Mouse (Mus musculus): ENCODE results near the gene Sh2b3. TPM values are rescaled to one million over a fixed set of nuclear protein-coding genes. Genes with fewer than 3 reads are reported as not detected.

Sh2b3 gene
- polyA plus RNA-seq, 1 experiment from 2014 or later = 12.7 TPM

DNA sequence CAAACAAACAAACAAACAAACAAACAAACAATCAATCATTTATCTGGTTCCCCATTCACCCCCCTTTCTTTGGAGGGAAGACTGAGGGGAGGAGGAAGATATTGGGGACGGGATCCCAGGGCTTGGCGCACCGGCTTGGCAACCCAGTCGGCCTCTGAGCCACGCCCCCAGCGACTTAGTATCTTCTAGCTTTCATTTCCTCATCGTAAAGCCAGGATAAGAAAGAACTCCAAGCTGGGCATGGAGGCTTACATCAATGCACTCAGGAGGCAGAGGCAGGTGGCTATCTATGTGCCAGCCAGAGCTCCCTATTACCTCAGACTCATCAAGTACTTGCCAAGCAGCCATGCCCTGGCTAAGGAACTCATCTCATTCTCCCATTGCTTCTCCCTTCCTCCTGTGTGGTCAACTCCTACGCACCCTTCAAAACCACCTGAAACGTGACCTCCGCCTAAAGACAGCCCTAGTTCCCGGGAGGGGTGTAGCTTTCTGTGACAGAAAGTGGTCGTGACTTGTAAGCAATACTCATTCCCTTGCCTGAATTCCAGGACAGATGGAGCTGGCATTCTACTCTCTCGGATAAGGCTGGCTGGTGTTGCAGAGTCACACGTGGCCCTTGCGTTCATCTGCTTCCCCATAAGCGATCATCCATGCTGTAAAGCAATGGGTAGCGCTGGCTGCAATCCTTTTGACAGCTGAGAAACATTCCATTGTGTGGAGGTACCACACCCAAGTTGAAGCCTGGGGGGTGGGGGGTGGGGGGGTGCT, 5.9 kb upstream of the Sh2b3 start:
- H3K9ac ChIP-seq (replicated peaks) = peak overlapping the region; percentile 64; the same call in 1 of the 2 replicates
- ATAC-seq (ENCODE audit: insufficient number of reproducible peaks, insufficient read depth, low FRiP score, low TSS enrichment, low read depth) = no peak
- peak overlapping the region; percentile 49 for H3K4me3 ChIP-seq (replicated peaks)
- no peaks in the 10 kb centered on the region for H3K36me3 ChIP-seq
- WGBS = 16% methylated on average over 17 of the region's 17 CpGs
- H3K27ac ChIP-seq = no peak overlapping the region
- H3K27me3 ChIP-seq = peaks cover 57% of the 10 kb centered on the region
- H3K4me1 ChIP-seq (replicated peaks) = peaks cover 19% of the 10 kb centered on the region
- peak overlapping the region; percentile 85 for H3K4me2 ChIP-seq
- H3K9me3 ChIP-seq = no peaks in the 10 kb centered on the region

DNA sequence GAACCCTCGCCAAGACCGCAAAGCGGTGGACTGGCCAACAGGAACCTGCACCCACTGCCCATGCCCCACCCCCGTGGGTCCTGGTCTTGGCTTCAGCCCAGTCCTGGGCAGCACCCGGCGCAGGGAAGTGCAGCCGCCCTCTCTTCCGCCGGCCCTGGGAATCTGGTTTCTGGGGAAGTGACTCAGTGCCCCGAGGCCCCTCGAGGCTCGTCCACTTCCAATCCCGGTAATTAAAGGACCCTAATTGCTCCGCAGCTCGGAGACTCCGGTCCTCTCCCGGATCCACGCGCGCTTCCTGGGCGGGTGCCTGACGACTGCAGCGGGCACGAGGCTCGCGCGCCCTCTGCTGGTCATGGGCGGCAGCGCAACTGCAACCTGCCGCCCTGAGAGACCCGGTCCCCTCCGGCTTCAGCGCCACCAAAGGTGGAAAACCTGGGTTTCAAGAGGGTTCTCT, 5.2 kb upstream of the Sh2b3 start:
- H3K9me3 ChIP-seq = no peaks in the 10 kb centered on the region
- WGBS = 1% methylated on average over 33 of the region's 33 CpGs
- no peak overlapping the region for H3K27ac ChIP-seq
- H3K27me3 ChIP-seq = peaks cover 63% of the 10 kb centered on the region
- peak overlapping the region; percentile 64 for H3K9ac ChIP-seq (replicated peaks)
- H3K4me2 ChIP-seq = peak overlapping the region; percentile 85
- no peaks in the 10 kb centered on the region for H3K36me3 ChIP-seq
- H3K4me3 ChIP-seq (replicated peaks) = peak overlapping the region; percentile 49
- peak; percentile 44; the same call in 1 of the 2 replicates for ATAC-seq (ENCODE audit: insufficient number of reproducible peaks, insufficient read depth, low FRiP score, low TSS enrichment, low read depth)
- H3K4me1 ChIP-seq (replicated peaks) = peaks cover 22% of the 10 kb centered on the region

DNA sequence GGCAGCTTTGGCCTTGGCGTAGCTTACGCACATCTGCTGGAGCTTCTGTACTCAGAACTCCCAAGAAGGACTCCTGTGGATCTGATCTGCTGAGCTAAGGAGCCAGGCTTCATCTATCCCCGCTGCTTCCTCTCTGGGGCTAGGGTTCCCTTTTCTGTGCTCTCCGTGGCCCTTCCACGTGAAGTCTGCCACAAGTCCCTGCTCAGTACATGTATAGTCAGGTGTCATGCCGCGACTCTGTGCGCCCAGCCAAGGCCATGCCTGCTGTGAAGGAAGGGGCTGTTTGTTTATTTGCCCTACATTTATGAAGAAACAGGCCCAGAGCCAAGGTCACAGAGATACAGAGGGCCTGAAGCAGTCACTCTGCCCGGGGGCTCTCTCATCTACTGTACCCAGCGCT, 4.5 kb upstream of the Sh2b3 start:
- Histone ChIP-seq H3K36me3 (no peaks in the 10 kb centered on the region), H3K27ac (no peak overlapping the region), H3K9ac (replicated peaks) (no peak overlapping the region), H3K4me3 (replicated peaks) (no peak overlapping the region), H3K9me3 (no peaks in the 10 kb centered on the region), H3K27me3 (peaks cover 70% of the 10 kb centered on the region), H3K4me1 (replicated peaks) (peaks cover 28% of the 10 kb centered on the region), H3K4me2 (peak overlapping the region; percentile 85; the same call in 1 of the 2 replicates)
- WGBS = 44% methylated on average over 10 of the region's 10 CpGs
- no peak for ATAC-seq (ENCODE audit: insufficient number of reproducible peaks, insufficient read depth, low FRiP score, low TSS enrichment, low read depth)

DNA sequence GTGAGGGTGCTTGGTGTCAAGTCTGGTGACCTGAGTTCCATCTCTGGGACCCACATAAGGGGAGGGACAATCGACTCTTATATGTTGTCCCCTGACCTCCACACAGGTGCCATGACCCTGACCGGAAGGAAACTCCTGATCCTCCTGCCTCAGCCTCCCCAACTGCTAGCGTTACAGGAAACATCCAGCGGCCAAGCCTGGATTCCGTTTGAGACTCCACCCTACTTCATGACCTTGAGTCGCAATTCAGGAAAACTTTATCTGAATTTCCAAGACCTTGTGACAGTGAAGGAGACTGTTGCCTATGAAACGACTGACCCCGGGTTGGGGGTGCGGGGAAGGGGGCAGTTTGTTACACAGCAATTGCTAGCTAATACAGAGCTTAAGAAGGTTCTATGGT, 4.1 kb upstream of the Sh2b3 start:
- ATAC-seq (ENCODE audit: insufficient number of reproducible peaks, insufficient read depth, low FRiP score, low TSS enrichment, low read depth) = no peak
- 92% methylated on average over 9 of the region's 9 CpGs for WGBS
- Histone ChIP-seq H3K4me3 (replicated peaks) (no peak overlapping the region), H3K27ac (no peak overlapping the region), H3K9me3 (no peaks in the 10 kb centered on the region), H3K9ac (replicated peaks) (no peak overlapping the region), H3K27me3 (peaks cover 71% of the 10 kb centered on the region), H3K4me1 (replicated peaks) (peaks cover 28% of the 10 kb centered on the region), H3K36me3 (no peaks in the 10 kb centered on the region), H3K4me2 (no peak overlapping the region)

DNA sequence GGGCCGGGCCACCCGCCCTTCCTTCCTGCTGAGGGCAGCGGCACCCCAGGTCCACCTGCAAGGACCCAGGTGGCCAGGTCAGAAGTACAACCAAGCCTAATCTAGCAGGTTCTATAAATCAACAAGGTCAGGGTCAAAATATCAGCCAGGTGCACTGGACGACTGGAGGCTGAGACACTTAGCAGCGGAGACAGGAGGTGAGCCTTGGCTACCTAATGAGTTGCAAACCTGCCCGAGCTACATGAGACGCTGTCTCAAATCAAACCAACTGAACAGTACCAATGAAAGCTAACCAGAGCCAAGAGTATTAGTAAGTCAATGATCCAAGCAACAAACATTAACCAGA, 1.7 kb upstream of the Sh2b3 start:
- Histone ChIP-seq H3K4me1 (replicated peaks) (peaks cover 46% of the 10 kb centered on the region), H3K9me3 (no peaks in the 10 kb centered on the region), H3K36me3 (no peaks in the 10 kb centered on the region), H3K4me2 (peak overlapping the region; percentile 95), H3K4me3 (replicated peaks) (peak overlapping the region; percentile 75), H3K9ac (replicated peaks) (peak overlapping the region; percentile 56; the same call in 1 of the 2 replicates), H3K27me3 (peaks cover 53% of the 10 kb centered on the region), H3K27ac (no peak overlapping the region)
- no peak for ATAC-seq (ENCODE audit: insufficient number of reproducible peaks, insufficient read depth, low FRiP score, low TSS enrichment, low read depth)
- 16% methylated on average over 7 of the region's 7 CpGs for WGBS

DNA sequence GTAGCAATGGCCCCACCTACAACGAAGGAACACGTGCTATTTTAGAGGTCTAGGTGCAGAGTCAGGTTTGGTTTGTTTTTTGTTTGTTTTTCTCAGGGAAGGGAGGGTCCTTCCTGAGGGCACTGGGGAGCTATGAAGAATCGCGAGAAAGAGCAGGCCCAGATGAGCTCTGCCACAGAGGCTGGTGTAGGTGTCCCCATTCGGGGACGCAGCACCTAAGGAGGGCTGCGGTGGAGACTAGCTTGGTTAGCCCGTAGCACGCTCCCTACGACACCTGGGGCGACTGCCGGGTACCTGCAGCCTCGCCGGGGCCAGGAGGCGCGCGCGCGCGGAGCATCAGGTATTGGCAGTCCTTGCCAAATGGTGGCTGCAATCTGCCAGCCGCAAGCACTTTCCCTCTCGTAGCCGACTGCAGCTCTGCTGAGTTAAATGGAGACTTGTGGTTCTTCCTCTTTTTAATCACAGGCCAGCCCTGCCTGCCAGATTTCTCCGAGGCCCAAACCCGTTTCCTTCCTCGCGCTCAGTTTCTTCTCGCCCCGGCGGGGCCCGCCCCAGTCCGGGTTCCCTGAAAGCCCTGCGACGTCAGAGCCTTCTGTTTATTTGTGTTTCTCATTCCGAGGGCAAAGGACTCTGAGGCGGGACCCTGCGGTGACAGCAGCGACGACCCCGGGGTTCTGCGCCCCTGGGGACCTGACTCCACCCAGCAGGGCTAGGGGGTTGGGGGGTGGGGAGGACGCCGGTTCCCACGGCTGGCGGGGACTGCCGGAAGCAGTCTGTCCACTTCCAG, 1.1 kb upstream of the Sh2b3 start:
- no peaks in the 10 kb centered on the region for H3K9me3 ChIP-seq
- no peaks in the 10 kb centered on the region for H3K36me3 ChIP-seq
- peak overlapping the region; percentile 75 for H3K4me3 ChIP-seq (replicated peaks)
- H3K9ac ChIP-seq (replicated peaks) = peak overlapping the region; percentile 56
- WGBS = 1% methylated on average over 46 of the region's 46 CpGs
- ATAC-seq (ENCODE audit: insufficient number of reproducible peaks, insufficient read depth, low FRiP score, low TSS enrichment, low read depth) = no peak
- H3K27me3 ChIP-seq = peaks cover 47% of the 10 kb centered on the region
- peaks cover 52% of the 10 kb centered on the region for H3K4me1 ChIP-seq (replicated peaks)
- peak overlapping the region; percentile 95 for H3K4me2 ChIP-seq
- no peak overlapping the region for H3K27ac ChIP-seq

DNA sequence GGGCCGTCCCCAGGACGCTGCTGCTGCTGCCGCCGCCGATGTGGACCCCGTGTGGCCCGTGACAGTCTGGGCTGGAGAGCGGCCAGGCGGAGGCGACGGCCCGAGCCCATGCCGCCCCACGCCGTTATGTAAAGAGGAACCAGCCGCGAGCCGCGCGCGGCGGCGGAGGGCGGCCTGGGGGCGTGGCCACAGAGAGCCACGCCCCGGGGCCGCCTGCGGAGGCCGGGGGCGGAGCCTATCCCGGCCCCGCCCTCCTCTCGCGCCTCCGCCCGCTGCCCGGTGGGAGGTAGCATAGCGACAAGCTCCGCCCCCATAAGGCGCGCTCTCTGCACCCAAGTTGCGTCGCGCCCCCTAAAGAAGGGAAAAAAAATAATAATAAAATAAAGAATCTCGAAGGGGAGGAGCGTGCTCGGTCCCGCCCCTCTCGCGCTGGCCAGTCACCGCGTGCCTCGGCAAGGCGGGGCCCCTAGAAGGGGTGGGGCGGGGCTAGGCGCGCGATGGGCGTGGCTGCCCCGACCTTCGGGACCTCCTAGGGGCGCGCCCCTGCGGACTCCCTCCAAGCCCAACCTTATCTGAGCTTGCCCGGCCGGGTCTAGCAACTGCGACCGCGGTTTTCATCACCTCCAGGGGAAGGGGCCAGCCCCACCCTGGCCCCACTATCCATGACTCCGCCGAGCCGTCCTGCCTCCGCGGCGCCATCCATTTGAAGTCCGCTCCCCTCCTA, 592 bp downstream of the Sh2b3 start:
- Histone ChIP-seq H3K9me3 (no peaks in the 10 kb centered on the region), H3K36me3 (no peaks in the 10 kb centered on the region), H3K4me3 (replicated peaks) (peak overlapping the region; percentile 75), H3K4me1 (replicated peaks) (peaks cover 57% of the 10 kb centered on the region), H3K4me2 (peak overlapping the region; percentile 95), H3K27ac (peak overlapping the region; percentile 64), H3K27me3 (peaks cover 33% of the 10 kb centered on the region), H3K9ac (replicated peaks) (peak overlapping the region; percentile 73)
- WGBS = under 1% methylated on average over 57 of the region's 77 CpGs
- ATAC-seq (ENCODE audit: insufficient number of reproducible peaks, insufficient read depth, low FRiP score, low TSS enrichment, low read depth) = peak; percentile 54

DNA sequence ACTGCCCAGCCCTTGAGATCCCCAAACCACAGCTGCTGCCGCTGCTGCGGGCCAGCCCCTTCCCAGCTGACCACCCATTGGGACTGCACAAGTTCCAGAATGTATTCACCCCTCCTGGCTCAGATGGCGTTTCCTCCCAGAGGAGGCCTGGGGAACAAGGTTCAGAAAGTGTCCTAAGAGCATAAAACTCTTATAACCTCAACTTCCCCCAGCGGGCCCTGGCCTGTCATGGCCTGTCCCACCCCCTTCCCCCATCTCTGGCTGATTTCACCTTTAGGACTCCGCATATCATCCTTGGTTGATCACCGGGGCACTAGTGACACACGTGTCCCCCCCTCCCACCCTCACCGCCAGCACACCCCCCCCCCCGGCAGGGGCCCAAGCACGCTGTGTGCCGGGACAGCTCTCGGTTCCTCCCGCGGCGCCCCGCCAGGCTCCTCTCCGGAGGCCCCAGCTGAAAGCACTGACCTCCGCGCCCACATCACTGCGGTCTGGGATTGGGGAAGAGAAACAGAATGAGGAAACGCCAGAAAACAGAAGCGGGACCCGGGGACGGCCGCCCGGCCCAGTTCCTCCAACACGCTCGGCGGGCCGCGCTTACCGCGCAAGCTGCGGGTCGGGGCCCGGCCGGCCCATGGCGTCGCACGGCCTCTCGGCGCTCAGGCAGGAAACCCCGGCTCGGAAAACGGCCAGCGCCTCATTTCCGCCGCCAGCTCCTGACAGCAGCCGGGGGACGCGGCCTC, 1.3 kb downstream of the Sh2b3 start:
- H3K9me3 ChIP-seq = no peaks in the 10 kb centered on the region
- H3K36me3 ChIP-seq = no peaks in the 10 kb centered on the region
- H3K27me3 ChIP-seq = peaks cover 30% of the 10 kb centered on the region
- H3K4me1 ChIP-seq (replicated peaks) = peaks cover 57% of the 10 kb centered on the region
- H3K27ac ChIP-seq = peak overlapping the region; percentile 64
- ATAC-seq (ENCODE audit: insufficient number of reproducible peaks, insufficient read depth, low FRiP score, low TSS enrichment, low read depth) = no peak
- H3K4me2 ChIP-seq = peak overlapping the region; percentile 95
- peak overlapping the region; percentile 73 for H3K9ac ChIP-seq (replicated peaks)
- under 1% methylated on average over 51 of the region's 51 CpGs for WGBS
- peak overlapping the region; percentile 75 for H3K4me3 ChIP-seq (replicated peaks)

DNA sequence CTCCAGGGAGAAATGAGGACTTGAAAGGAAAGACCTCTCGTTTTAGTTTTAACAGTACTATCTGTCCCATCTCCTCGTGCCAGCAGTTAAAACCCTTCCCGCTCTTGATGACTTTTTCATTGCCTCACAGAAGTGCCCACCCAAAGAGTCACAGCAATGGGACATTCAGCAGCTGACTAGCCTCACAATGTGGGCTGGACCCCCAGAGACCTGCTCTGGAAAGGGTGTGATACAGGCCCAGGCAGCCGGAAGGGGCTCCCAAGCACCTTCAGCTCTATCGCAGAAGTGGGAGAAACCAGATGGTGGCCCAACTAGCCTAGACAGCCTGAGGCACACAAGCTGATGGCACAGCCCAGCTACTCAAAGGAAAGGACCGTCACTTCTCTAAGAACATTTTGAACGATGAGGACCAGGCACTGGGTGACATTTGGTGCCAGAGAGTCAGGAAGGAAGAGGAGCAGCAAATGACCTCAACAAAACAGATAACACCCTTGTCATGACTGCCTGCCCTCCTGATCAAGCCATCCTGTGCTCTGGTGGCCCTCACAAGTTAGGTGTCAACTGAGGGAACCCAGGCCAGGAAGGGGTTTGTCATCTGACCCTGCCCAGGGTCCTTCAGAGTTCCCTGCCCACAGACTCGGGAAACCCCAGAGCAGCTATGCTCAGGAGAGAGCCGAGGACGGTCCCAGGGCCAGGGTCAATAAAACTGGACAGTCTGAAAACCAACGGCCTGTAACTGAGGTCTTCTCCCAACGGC, 2.3 kb downstream of the Sh2b3 start:
- WGBS = 17% methylated on average over 12 of the region's 12 CpGs
- Histone ChIP-seq H3K36me3 (no peaks in the 10 kb centered on the region), H3K9ac (replicated peaks) (peak overlapping the region; percentile 73; the same call in 1 of the 2 replicates), H3K4me2 (peak overlapping the region; percentile 95), H3K9me3 (no peaks in the 10 kb centered on the region), H3K27ac (no peak overlapping the region), H3K4me3 (replicated peaks) (peak overlapping the region; percentile 75), H3K27me3 (peaks cover 38% of the 10 kb centered on the region), H3K4me1 (replicated peaks) (peaks cover 57% of the 10 kb centered on the region)
- ATAC-seq (ENCODE audit: insufficient number of reproducible peaks, insufficient read depth, low FRiP score, low TSS enrichment, low read depth) = no peak

DNA sequence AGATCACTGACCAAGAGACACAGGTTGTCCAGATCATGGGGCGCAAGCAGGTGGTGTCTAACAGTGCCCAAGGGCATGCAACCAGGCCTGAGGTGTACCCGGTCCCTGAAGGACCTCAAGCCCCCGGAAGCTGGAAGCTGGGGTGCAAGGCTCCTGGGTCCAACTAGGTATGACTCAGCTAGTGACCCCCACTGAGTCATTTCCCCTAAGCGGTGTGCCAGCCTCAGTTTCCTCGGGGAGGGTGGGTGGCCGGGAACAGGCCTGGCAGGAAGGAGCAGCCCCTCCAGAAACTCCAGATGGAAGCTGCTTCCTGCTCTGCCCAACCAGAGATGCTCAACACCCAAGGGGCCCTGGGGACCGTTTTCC, 3.2 kb downstream of the Sh2b3 start:
- Histone ChIP-seq H3K36me3 (no peaks in the 10 kb centered on the region), H3K9ac (replicated peaks) (peak overlapping the region; percentile 34; the same call in 1 of the 2 replicates), H3K4me3 (replicated peaks) (0 out of 2 replicates have a peak overlapping the region, but pooled peaks have one; percentile 2), H3K9me3 (no peaks in the 10 kb centered on the region), H3K27ac (no peak overlapping the region), H3K27me3 (peaks cover 43% of the 10 kb centered on the region), H3K4me2 (peak overlapping the region; percentile 95; the same call in 1 of the 2 replicates), H3K4me1 (replicated peaks) (peaks cover 61% of the 10 kb centered on the region)
- 63% methylated on average over 7 of the region's 7 CpGs for WGBS
- no peak for ATAC-seq (ENCODE audit: insufficient number of reproducible peaks, insufficient read depth, low FRiP score, low TSS enrichment, low read depth)
